Mouse (Mus musculus): ENCODE data around the gene Gpr34.

The Gpr34 gene

GRCm38 (mm10) chrX:13631599-13632283 lies at the start of gene Gpr34:
Gpr34 (plus strand) TSS chrX:13632089.
- DNase-seq: no peak

GRCm38 (mm10) chrX:13599373-13599772 lies 32.5 kb upstream of the Gpr34 start:
- no peak for DNase-seq

GRCm38 (mm10) chrX:13599966-13600365 lies 31.9 kb upstream of the Gpr34 start:
- DNase-seq: no peak

- DNase-seq: no peak
Observed at GRCm38 (mm10) chrX:13606741-13607140, 25.1 kb upstream of the Gpr34 start.

- DNase-seq: no peak
Observed at GRCm38 (mm10) chrX:13607752-13608151, 24.1 kb upstream of the Gpr34 start.

- no peak for DNase-seq
Observed at GRCm38 (mm10) chrX:13611114-13611513, 20.8 kb upstream of the Gpr34 start.

- DNase-seq: no peak
Observed at GRCm38 (mm10) chrX:13612115-13612514, 19.8 kb upstream of the Gpr34 start.

GRCm38 (mm10) chrX:13616726-13617125 lies 15.2 kb upstream of the Gpr34 start:
- DNase-seq: no peak

- no peak for DNase-seq
Observed at GRCm38 (mm10) chrX:13617294-13617693, 14.6 kb upstream of the Gpr34 start.

- DNase-seq: no peak
Observed at GRCm38 (mm10) chrX:13618476-13618875, 13.4 kb upstream of the Gpr34 start.

- peak in 1 of 2 experiments; percentile 9 for DNase-seq
Observed at GRCm38 (mm10) chrX:13621473-13621872, 10.4 kb upstream of the Gpr34 start.

- no peak for DNase-seq
Observed at GRCm38 (mm10) chrX:13622654-13623053, 9.2 kb upstream of the Gpr34 start.

- no peak for DNase-seq
Observed at GRCm38 (mm10) chrX:13636398-13636797, 4.5 kb downstream of the Gpr34 start.

- DNase-seq: no peak
Observed at GRCm38 (mm10) chrX:13638894-13639293, 7.0 kb downstream of the Gpr34 start.

- DNase-seq: no peak
Observed at GRCm38 (mm10) chrX:13651889-13652288, 20.0 kb downstream of the Gpr34 start.

- DNase-seq: no peak
Observed at GRCm38 (mm10) chrX:13652291-13652690, 20.4 kb downstream of the Gpr34 start.

- DNase-seq: peak in 1 of 2 experiments; percentile 2
Observed at GRCm38 (mm10) chrX:13655005-13655421, 23.1 kb downstream of the Gpr34 start.

- DNase-seq: no peak
Observed at GRCm38 (mm10) chrX:13655906-13656305, 24.0 kb downstream of the Gpr34 start.

GRCm38 (mm10) chrX:13656721-13657120 lies 24.8 kb downstream of the Gpr34 start:
- peak; percentile 14 to 31 for DNase-seq

- DNase-seq: no peak
Observed at GRCm38 (mm10) chrX:13658616-13659140, 26.8 kb downstream of the Gpr34 start.

- DNase-seq: no peak
Observed at GRCm38 (mm10) chrX:13659201-13659890, 27.5 kb downstream of the Gpr34 start.

GRCm38 (mm10) chrX:13661063-13661462 lies 29.2 kb downstream of the Gpr34 start, which contains the start of gene Gpr82:
Gpr82 (plus strand) TSS chrX:13661363.
- no peak for DNase-seq

GRCm38 (mm10) chrX:13668867-13669266 lies 37.0 kb downstream of the Gpr34 start:
- no peak for DNase-seq

GRCm38 (mm10) chrX:13670342-13670741 lies 38.5 kb downstream of the Gpr34 start:
- no peak for DNase-seq
